Mouse (Mus musculus) embryonic fibroblast, embryonic 13.5 days (primary cell): Measurements from ENCODE around the gene Gm11239. TPM values are rescaled to one million over a fixed set of nuclear protein-coding genes. Genes with fewer than 3 reads are reported as not detected.
"Not testable (repeated sequence)": the region's sequence is repeated elsewhere in the genome, so short reads cannot be mapped to it uniquely, and the experiment has no call there.

Experiments used
- H3K27ac ChIP-seq: 2 replicates; pipeline ENCODE4 v1.5.1; 2012; ENCODE audit warnings: low read length, control low read depth, inconsistent platforms; ENCODE audit not compliant: insufficient read depth
- H3K4me1 ChIP-seq: 2 replicates; pipeline ENCODE4 v1.6.1; 2011; ENCODE audit warnings: low read length; ENCODE audit not compliant: control insufficient read depth, insufficient read depth
- H3K4me3 ChIP-seq: 2 replicates; pipeline ENCODE4 v1.5.1; 2011; ENCODE audit warnings: mild to moderate bottlenecking, control low read depth, low read length; ENCODE audit not compliant: insufficient read depth
- CTCF ChIP-seq: IDR thresholded peaks from 2 replicates; pipeline ENCODE4 v1.5.1; 2011; ENCODE audit warnings: mild to moderate bottlenecking, control low read depth, low read length, moderate library complexity, borderline replicate concordance; ENCODE audit not compliant: insufficient read depth
- POLR2A ChIP-seq: IDR thresholded peaks from 2 replicates; pipeline ENCODE4 v1.6.1; 2011; ENCODE audit warnings: low read depth, mild to moderate bottlenecking, control low read depth, low read length, moderate library complexity
- polyA plus RNA-seq: library from polyadenylated mRNA; stranded (reverse); fragments of >200 nt; gene quantifications from 2 replicates; pipeline ENCODE4 v1.2.4, GENCODE M21; 2011; ENCODE audit warnings: low read depth; ENCODE audit not compliant: missing spikeins, insufficient read length

Gene Gm11239
- polyA plus RNA-seq, result not detected in 2 replicates

GRCm38 (mm10) chr4:73668054-73668453 is at the start of gene Gm11239:
Gene Gm11239, plus strand, starts transcription at chr4:73668354.
- H3K4me3 ChIP-seq, H3K4me1 ChIP-seq, H3K27ac ChIP-seq: not testable (repeated sequence)

GRCm38 (mm10) chr4:73622684-73623083 is 45.5 kb upstream of the Gm11239 start, which contains the start of gene Gm11237:
Gene Gm11237, plus strand, starts transcription at chr4:73622984.
- H3K4me1 ChIP-seq, H3K27ac ChIP-seq, H3K4me3 ChIP-seq: not testable (repeated sequence)

- not testable (repeated sequence) for H3K4me3 ChIP-seq, H3K27ac ChIP-seq, H3K4me1 ChIP-seq
Observed at GRCm38 (mm10) chr4:73637821-73638220, 30.3 kb upstream of the Gm11239 start, which contains the start of gene Gm11236. Gene Gm11236, plus strand, starts transcription at chr4:73638121.

- H3K4me1 ChIP-seq, H3K4me3 ChIP-seq, H3K27ac ChIP-seq: not testable (repeated sequence)
Observed at GRCm38 (mm10) chr4:73661864-73662263, 6.3 kb upstream of the Gm11239 start.

- H3K4me3 ChIP-seq, H3K4me1 ChIP-seq, H3K27ac ChIP-seq: not testable (repeated sequence)
Observed at GRCm38 (mm10) chr4:73683216-73683615, 15.1 kb downstream of the Gm11239 start, which contains the start of gene Gm428. Gene Gm428, plus strand, starts transcription at chr4:73683516.

- TF ChIP-seq POLR2A (no peak), CTCF (no peak)
- Histone ChIP-seq H3K4me1 (no peaks in the 10 kb centered on the region), H3K27ac (no peak overlapping the region), H3K4me3 (no peak overlapping the region)
Observed at GRCm38 (mm10) chr4:73718761-73719160, 50.6 kb downstream of the Gm11239 start.

GRCm38 (mm10) chr4:73719819-73720218 is 51.7 kb downstream of the Gm11239 start:
- Histone ChIP-seq H3K4me3 (no peak overlapping the region), H3K4me1 (no peaks in the 10 kb centered on the region), H3K27ac (no peak overlapping the region)
- no peak for TF ChIP-seq POLR2A
- TF ChIP-seq CTCF, result no peak

Other genes starting within 250 kb of the Gm11239 start
- gene Gm11238, start 60.5 kb upstream of the Gm11239 start, polyA plus RNA-seq, result not detected in 2 replicates
- gene Gm11237, start 45.4 kb upstream of the Gm11239 start, polyA plus RNA-seq, result not detected in 2 replicates
- gene Gm11236, start 30.2 kb upstream of the Gm11239 start, polyA plus RNA-seq, result not detected in 2 replicates
- not detected in 2 replicates for gene Gm428, start 15.2 kb downstream of the Gm11239 start, polyA plus RNA-seq
- gene Rasef, start 122.6 kb downstream of the Gm11239 start, polyA plus RNA-seq, result 0.14 TPM in 1 of 2 replicates, not detected in the other
- gene Gm11758, start 207.9 kb downstream of the Gm11239 start, polyA plus RNA-seq, result not detected in 2 replicates
- gene Gm11757, start 222.8 kb downstream of the Gm11239 start, polyA plus RNA-seq, result not detected in 2 replicates
- not detected in 2 replicates for gene Gm13871, start 237.6 kb downstream of the Gm11239 start, polyA plus RNA-seq